Mouse (Mus musculus) midbrain, embryonic 13.5 days (tissue): ENCODE results near the gene Lrpprc. TPM values are rescaled to one million over a fixed set of nuclear protein-coding genes. Genes with fewer than 3 reads are reported as not detected.

Experiments used
- ATAC-seq: fragments of 200-750 bp; cut with Nextera tagmentation; 2 replicates; pipeline ENCODE4 v1.8.0; 2017; ENCODE audit warnings: mild to moderate bottlenecking, moderate TSS enrichment, moderate library complexity
- H3K27ac ChIP-seq: fragments of 300-500 bp; sonication (generic); 2 replicates; pipeline ENCODE4 v1.5.1; 2015; ENCODE audit warnings: inconsistent platforms, mild to moderate bottlenecking, moderate library complexity
- H3K27me3 ChIP-seq: fragments of 300-500 bp; sonication (generic); 2 replicates; pipeline ENCODE4 v1.6.1; 2015; ENCODE audit warnings: mild to moderate bottlenecking, inconsistent platforms
- H3K36me3 ChIP-seq: fragments of 300-500 bp; sonication (generic); 2 replicates; pipeline ENCODE4 v1.6.1; 2015; ENCODE audit warnings: mild to moderate bottlenecking, inconsistent platforms
- H3K4me1 ChIP-seq: fragments of 300-500 bp; sonication (generic); replicated peaks from 2 replicates; pipeline ENCODE4 v1.6.1; 2015; ENCODE audit warnings: inconsistent platforms
- H3K4me2 ChIP-seq: fragments of 300-500 bp; sonication (generic); replicated peaks from 2 replicates; pipeline ENCODE4 v1.6.1; 2015; ENCODE audit warnings: moderate library complexity, mild to moderate bottlenecking, inconsistent platforms
- H3K4me3 ChIP-seq: fragments of 300-500 bp; sonication (generic); replicated peaks from 2 replicates; pipeline ENCODE4 v1.5.1; 2015; ENCODE audit warnings: mild to moderate bottlenecking, inconsistent platforms
- H3K9ac ChIP-seq: fragments of 300-500 bp; sonication (generic); replicated peaks from 2 replicates; pipeline ENCODE4 v1.6.1; 2015; ENCODE audit warnings: mild to moderate bottlenecking, inconsistent platforms
- H3K9me3 ChIP-seq: fragments of 300-500 bp; sonication (generic); 2 replicates; pipeline ENCODE4 v1.6.1; 2016; ENCODE audit warnings: mild to moderate bottlenecking, inconsistent platforms
- WGBS: fragments of 180-500 bp; shearing (Covaris S2); methylation state at CpG from one replicate; pipeline ENCODE4 v1.1.7; 2015; 5-methylcytosine and 5-hydroxymethylcytosine counted together
- polyA plus RNA-seq: library from polyadenylated mRNA; unstranded; fragments of >200 nt; fragmentation: Nextera tagmentation; extraction: Ambion mirVana; gene quantifications from 2 replicates; pipeline ENCODE4 v1.2.1, GENCODE M21; 2015

The Lrpprc gene
- polyA plus RNA-seq, 1 experiment from 2014 or later, result 44.3 TPM

DNA sequence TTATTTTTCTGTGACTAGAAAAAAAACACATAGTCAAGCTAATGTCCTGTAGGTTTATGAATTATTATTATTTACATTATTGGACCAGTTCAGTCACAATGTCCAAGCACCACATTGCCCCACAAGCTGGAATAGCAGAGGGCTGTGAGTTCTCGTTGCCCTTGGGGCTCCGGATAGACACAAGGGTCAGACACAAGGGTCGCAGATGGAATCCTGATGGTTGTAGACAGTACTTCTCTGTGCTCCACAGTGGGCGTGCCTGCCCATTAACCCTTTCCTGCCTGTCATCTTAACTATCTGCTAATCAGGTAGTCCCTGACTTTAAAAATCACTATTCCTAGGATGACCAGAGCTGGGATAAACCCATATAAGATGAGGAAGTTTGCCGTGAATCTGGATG is 132.4 kb downstream of the Lrpprc start:
- Histone ChIP-seq H3K27ac (no peak overlapping the region), H3K4me2 (no peak overlapping the region), H3K9me3 (no peaks in the 10 kb centered on the region), H3K27me3 (no peaks in the 10 kb centered on the region), H3K4me3 (no peak overlapping the region), H3K9ac (no peak overlapping the region), H3K36me3 (peaks cover 4% of the 10 kb centered on the region; the same call in 1 of the 2 replicates), H3K4me1 (peaks cover 22% of the 10 kb centered on the region)
- ATAC-seq, result no peak
- WGBS, result 48% methylated on average over 5 of the region's 5 CpGs

- WGBS, result 84% methylated on average over 7 of the region's 7 CpGs
- Histone ChIP-seq H3K27ac (no peak overlapping the region), H3K4me3 (no peak overlapping the region), H3K9ac (no peak overlapping the region), H3K4me2 (no peak overlapping the region), H3K4me1 (peaks cover 22% of the 10 kb centered on the region), H3K27me3 (no peaks in the 10 kb centered on the region), H3K36me3 (peaks cover 4% of the 10 kb centered on the region; the same call in 1 of the 2 replicates), H3K9me3 (no peaks in the 10 kb centered on the region)
- ATAC-seq, result no peak
Measured at GRCm38 (mm10) chr17:84657782-84658181, 132.8 kb downstream of the Lrpprc start.

DNA sequence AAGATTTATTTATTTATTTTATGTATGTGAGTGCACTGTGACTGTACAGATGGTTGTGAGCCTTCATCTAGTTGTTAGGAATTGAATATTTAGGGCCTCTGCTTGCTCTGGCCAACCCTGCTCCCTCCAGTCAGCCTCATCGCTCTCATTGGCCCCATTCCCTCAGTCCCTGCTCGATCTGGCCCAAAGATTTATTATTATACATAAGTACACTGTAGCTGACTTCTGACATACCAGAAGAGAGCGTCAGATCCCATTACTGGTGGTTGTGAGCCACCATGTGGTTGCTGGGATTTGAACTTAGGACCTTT is 133.2 kb downstream of the Lrpprc start:
- no peak overlapping the region for H3K9ac ChIP-seq
- peaks cover 4% of the 10 kb centered on the region; the same call in 1 of the 2 replicates for H3K36me3 ChIP-seq
- no peak overlapping the region for H3K4me3 ChIP-seq
- H3K27me3 ChIP-seq, result no peaks in the 10 kb centered on the region
- no peak overlapping the region for H3K27ac ChIP-seq
- no peak overlapping the region for H3K4me2 ChIP-seq
- peak; percentile 31; the same call in 1 of the 2 replicates for ATAC-seq
- no peaks in the 10 kb centered on the region for H3K9me3 ChIP-seq
- H3K4me1 ChIP-seq, result peaks cover 22% of the 10 kb centered on the region
- WGBS, result 83% methylated on average over 3 of the region's 3 CpGs

DNA sequence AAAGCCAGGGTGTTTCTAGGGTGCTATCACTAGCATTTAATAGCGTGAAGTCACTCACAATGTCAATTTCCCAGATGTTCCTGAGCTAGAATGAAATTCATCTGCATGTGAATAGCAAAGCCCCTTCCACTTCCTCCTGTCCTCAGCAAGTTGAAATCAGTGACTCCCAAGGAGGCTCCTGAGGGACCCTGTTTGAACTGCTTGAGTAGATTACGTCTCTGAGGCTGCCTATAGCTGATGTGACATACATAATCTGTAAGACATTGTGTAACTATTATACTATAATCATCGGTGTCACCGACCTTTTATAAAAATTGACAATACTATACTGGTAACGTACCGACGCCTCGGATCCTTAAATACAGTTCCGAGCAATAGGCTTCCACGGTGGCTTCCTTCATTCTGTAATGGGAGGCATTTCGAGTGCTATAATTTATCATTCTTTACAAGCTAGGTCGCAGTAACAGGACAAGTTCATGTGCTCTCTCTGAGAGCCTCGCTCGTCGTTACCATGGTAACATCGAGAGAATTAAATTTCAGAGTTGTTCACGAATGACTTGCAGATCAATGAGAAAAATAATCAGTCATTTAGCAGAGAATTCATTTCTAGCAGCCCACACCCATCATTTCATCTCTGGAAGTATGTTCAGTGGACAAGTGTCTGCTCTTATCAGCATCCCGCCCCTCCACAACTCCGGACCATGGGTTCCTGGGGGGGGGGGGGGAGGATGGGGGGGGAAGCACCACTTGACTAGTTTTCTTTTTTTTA is 133.8 kb downstream of the Lrpprc start:
- peaks cover 22% of the 10 kb centered on the region for H3K4me1 ChIP-seq
- peak; percentile 73 for ATAC-seq
- no peaks in the 10 kb centered on the region for H3K27me3 ChIP-seq
- no peak overlapping the region for H3K4me3 ChIP-seq
- no peaks in the 10 kb centered on the region for H3K9me3 ChIP-seq
- H3K9ac ChIP-seq, result no peak overlapping the region
- peak overlapping the region; percentile 62 for H3K27ac ChIP-seq
- WGBS, result 51% methylated on average over 19 of the region's 19 CpGs
- H3K36me3 ChIP-seq, result peaks cover 4% of the 10 kb centered on the region; the same call in 1 of the 2 replicates
- H3K4me2 ChIP-seq, result peak overlapping the region; percentile 6; the same call in 1 of the 2 replicates

DNA sequence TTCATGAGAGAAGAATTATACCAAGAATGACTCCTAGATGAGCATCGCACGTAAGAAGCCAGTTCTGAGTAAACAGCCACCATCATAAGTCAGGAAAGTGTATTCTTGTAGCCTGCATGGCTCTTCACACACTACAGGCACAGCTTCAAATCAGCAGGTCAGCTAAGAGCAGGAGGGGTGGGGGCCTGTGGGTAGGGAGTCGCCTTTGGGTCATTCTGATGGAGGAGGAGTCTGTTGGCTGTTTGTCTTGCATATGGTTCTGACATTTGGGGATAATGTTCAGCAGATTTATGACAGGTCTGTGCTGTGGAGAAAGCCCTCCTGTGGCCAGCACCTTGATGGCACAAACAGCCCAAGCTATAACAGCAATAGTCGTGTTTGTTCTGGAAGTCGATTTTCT is 134.4 kb downstream of the Lrpprc start:
- Histone ChIP-seq H3K36me3 (peaks cover 4% of the 10 kb centered on the region; the same call in 1 of the 2 replicates), H3K27ac (peak overlapping the region; percentile 62), H3K4me3 (no peak overlapping the region), H3K4me2 (peak overlapping the region; percentile 6; the same call in 1 of the 2 replicates), H3K9ac (no peak overlapping the region), H3K27me3 (no peaks in the 10 kb centered on the region), H3K4me1 (peaks cover 22% of the 10 kb centered on the region), H3K9me3 (no peaks in the 10 kb centered on the region)
- ATAC-seq, result 0 out of 2 replicates have a peak, but pooled peaks have one; percentile 32
- WGBS, result 73% methylated on average over 5 of the region's 5 CpGs

Other genes starting within 250 kb of the Lrpprc start
- 33.3 and 35.9 TPM in 2 replicates for gene Dync2li1, start 164.3 kb downstream of the Lrpprc start, polyA plus RNA-seq
- 0.11 TPM in 1 of 2 replicates, not detected in the other for gene Abcg8, start 114.5 kb downstream of the Lrpprc start, polyA plus RNA-seq
- 1.1 and 3.0 TPM in 2 replicates for gene Abcg5, start 107.8 kb downstream of the Lrpprc start, polyA plus RNA-seq
- gene Ppm1b, start 166.0 kb upstream of the Lrpprc start, polyA plus RNA-seq, result 95.8 and 101 TPM in 2 replicates
- 0.66 TPM in 1 of 2 replicates, not detected in the other for gene Slc3a1, start 237.6 kb upstream of the Lrpprc start, polyA plus RNA-seq